Mouse (Mus musculus) kidney, postnatal 4 days (tissue): ENCODE measurements around the gene Adamts20.

Source experiments
- DNase-seq, 2 experiments: peaks; one replicate each; pipeline ENCODE4 v3.0.0; 2021; ENCODE audit warnings: mixed read lengths in 2 of 2

Adamts20 gene

DNA sequence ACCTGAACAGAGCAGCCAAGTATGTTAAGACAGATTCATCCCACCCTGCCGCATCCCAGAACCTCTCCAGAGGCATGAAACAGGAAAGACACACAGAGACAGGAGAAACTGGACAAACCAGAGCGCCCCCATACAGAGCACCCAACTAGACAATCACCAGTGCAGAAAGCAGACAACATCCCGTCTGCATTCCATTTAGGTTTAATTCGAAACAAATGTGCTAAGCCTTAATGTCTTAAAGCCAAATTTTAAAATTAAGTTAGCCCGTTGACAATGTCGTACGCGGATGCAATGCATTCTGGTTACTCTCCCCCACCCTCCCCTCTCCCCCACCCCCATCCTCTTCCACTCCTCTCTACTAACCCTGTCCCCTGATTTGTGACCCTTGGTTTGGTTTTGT is 126.2 kb downstream of the Adamts20 start:
- DNase-seq = no peak

- DNase-seq = no peak
Observed at GRCm38 (mm10) chr15:94334586-94334985, 130.6 kb downstream of the Adamts20 start.

GRCm38 (mm10) chr15:94326626-94327025 is 138.6 kb downstream of the Adamts20 start:
- no peak for DNase-seq

- peak; percentile 85 to 90 for DNase-seq
Observed at GRCm38 (mm10) chr15:94325509-94326181, 139.6 kb downstream of the Adamts20 start.

GRCm38 (mm10) chr15:94316171-94316570 is 149.0 kb downstream of the Adamts20 start:
- DNase-seq = no peak

GRCm38 (mm10) chr15:94309689-94310088 is 155.5 kb downstream of the Adamts20 start:
- DNase-seq = no peak

GRCm38 (mm10) chr15:94307888-94308287 is 157.3 kb downstream of the Adamts20 start:
- no peak for DNase-seq

DNA sequence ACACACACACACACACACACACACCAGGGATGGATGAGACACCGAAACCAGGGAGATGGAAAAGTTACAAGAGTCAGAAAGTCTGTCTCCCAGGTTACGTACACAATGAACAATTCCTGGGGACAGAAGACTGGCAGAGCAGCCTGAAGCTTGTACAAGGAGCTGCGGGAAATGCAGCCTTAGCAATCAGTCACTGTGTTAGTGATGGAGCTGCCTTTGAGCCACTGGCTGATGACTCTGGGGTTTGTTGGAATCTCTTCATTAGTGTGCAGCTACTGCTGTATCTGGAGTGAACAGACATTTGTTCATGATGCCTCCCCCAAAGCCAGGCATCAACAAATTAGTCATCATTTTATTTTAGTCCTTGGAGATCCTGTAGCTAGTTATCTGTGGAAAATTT is 162.1 kb downstream of the Adamts20 start:
- no peak for DNase-seq

- no peak for DNase-seq
Observed at GRCm38 (mm10) chr15:94294084-94294483, 171.1 kb downstream of the Adamts20 start.

GRCm38 (mm10) chr15:94288015-94288414 is 177.2 kb downstream of the Adamts20 start:
- DNase-seq = no peak

DNA sequence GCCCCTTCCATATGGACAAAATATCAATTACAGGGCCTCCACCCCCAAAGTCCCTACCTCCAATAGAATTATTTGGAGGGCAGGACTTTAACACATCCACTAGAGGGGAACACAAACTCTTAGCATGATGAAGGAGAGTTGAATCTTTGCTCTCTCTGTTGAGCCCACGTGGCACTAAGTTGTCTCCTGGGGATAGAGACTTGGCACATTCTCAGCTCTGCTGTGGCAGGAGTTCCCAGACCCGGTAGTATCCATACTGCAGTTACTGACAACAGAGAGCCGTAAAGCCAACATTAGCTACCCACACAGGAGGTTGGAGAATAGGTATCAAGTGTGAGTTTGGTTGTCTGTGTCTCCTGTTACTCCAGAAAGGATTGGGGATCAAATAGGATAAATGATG is 177.7 kb downstream of the Adamts20 start:
- no peak for DNase-seq

GRCm38 (mm10) chr15:94276418-94276817 is 188.8 kb downstream of the Adamts20 start:
- DNase-seq = no peak

DNA sequence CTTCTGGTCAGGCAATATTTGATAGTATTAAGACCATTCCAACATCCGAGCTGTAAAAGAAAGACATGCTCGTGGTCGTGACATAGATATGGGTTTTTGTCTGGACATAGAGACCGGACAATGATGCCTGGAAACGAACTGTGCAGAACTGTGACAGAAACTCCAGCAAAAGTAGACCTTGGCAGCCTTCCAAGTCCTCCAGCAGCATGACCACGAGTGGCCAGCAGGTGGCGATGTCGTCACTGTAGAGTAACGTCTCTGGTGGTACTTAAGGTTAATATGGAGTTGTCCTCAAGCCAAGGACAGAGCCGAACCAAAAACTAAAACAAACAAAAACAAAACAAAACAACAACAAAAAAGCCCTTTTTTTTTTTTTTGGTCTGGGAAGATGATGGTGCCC is 199.6 kb downstream of the Adamts20 start:
- peak; percentile 91 to 93 for DNase-seq

DNA sequence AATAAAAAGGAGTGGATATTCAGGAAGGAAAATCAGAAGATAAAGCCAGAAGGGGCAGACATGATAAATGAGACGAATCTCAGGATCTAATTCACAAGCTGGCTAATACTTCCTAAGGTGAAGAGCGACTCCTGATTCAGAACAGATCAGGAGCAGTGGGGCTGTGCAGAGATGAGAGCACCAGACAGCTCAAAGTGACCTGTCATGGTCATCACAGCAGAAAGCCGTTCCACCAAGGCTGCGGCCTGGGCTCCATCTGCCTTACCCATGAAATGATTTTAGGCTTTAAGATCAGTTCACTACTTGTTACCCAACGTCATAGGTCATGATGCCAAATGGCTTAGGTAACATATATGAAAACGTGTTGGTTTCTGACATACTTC is 200.7 kb downstream of the Adamts20 start:
- no peak for DNase-seq

GRCm38 (mm10) chr15:94263866-94264496 is 201.2 kb downstream of the Adamts20 start:
- DNase-seq = peak; percentile 34 to 52

- DNase-seq = peak in 1 of 2 experiments; percentile 33
Observed at GRCm38 (mm10) chr15:94263241-94263640, 202.0 kb downstream of the Adamts20 start.

DNA sequence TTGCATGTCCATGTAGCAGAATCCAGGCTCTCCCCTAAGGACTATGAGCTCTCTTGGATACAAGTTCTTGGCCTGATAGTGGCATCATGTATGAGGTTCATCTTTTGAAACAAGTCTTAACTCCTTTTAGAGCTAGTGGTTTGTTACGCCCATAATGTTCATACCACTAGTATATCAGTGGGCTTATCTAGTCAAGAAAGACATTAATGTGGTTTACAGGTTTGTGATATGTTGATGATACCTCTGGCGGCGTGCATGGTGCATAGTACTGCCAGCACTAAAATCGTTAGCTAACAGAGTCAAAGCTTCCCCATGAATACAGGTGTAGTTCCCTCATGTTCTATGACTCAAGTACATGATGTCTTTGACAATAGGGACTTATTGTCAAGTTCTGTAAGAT is 205.7 kb downstream of the Adamts20 start:
- no peak for DNase-seq

GRCm38 (mm10) chr15:94255538-94255937 is 209.7 kb downstream of the Adamts20 start:
- DNase-seq = no peak

DNA sequence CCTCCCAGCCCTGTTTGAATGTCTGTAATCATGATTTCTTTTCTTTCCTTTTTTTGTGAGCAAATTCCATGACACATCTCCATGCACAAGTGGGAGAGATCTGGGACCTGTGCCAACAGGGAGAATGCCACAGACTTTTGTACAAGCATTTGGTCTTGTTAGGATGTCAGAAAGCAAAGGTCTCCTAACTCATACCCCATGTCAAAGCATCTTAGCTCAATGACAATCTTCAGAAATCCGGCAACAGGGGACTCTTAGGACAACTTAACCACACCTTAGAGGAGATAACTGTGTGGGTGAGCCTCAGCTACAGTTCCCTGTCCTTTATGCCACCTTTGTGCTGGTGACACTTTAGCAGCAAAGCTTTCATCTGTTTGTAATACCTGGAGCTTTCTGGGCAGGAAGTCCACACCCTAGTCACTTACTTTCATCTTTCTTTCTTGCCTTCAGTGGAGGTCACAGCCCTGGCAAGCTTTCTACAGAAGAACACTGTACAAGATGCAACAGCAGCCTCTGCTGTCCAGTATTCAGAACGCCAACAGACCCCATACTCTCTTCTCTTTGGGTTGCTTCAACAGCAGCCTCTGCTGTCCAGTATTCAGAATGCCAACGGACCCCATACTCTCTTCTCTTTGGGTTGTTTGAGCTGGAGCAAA is 210.2 kb downstream of the Adamts20 start:
- DNase-seq = peak in 1 of 2 experiments; percentile 32

DNA sequence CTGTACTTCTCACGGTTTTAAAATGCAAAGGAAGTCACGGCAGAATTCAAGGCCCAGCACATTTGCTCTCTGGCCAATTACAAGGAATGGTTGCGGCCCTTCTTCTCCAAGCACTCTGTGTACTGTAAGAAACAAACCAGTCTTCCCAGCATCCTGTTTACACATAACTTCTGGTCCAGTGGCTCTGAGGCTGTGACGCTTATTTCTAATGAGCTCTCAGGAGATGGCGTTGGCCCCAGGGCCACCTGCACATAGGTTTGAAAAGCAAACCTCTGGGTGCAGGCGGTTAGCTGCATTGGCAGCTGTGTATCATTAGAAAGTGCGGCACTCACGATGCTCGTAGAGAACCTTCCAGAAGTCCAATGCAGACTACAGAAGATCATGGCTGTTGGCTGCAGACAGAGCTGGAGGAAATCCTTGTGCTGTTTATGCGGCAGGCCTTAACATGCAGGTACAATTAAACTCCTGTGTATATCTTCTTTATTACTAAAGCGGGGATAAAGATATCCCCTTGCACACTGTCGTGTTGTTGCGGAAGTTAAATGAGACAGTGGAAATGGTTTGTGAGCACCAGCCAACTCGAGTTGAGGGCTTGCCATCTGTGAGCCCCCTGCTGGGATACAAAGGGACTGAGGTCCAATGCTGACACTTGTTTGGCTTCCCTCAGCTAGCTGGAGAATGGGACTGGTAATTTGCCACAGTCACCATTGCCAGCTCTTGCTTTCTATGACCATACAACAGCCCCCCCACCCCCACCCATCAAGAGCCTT is 210.9 kb downstream of the Adamts20 start:
- peak; percentile 43 to 48 for DNase-seq

- peak in 1 of 2 experiments; percentile 31 for DNase-seq
Observed at GRCm38 (mm10) chr15:94252962-94253712, 212.1 kb downstream of the Adamts20 start.

- DNase-seq = peak; percentile 40 to 54
Observed at GRCm38 (mm10) chr15:94249766-94250165, 215.5 kb downstream of the Adamts20 start.
